Mouse (Mus musculus) midbrain, postnatal 0 days (tissue): ENCODE data around the gene Tmem95. TPM values are rescaled to one million over a fixed set of nuclear protein-coding genes. Genes with fewer than 3 reads are reported as not detected.

Experiments used
- ATAC-seq: fragments of 200-750 bp; cut with Nextera tagmentation; 2 replicates; pipeline ENCODE4 v1.8.0; 2017; ENCODE audit warnings: moderate number of reproducible peaks, mild to moderate bottlenecking, moderate TSS enrichment, moderate library complexity; ENCODE audit not compliant: low FRiP score
- DNase-seq: peaks from one replicate; pipeline ENCODE4 v3.0.0-alpha.2; 2015; ENCODE audit warnings: low spot score
- H3K27ac ChIP-seq: fragments of 300-500 bp; sonication (generic); 2 replicates; pipeline ENCODE4 v1.5.1; 2014; ENCODE audit warnings: low read depth, mild to moderate bottlenecking, low read length, mixed read lengths
- H3K27me3 ChIP-seq: fragments of 300-500 bp; sonication (generic); 2 replicates; pipeline ENCODE4 v1.6.1; 2014; ENCODE audit warnings: low read length, control low read depth, mixed read lengths; ENCODE audit not compliant: insufficient read depth
- H3K36me3 ChIP-seq: fragments of 300-500 bp; sonication (generic); 2 replicates; pipeline ENCODE4 v1.6.1; 2014; ENCODE audit warnings: low read length, control low read depth, mixed read lengths; ENCODE audit not compliant: insufficient read depth
- H3K4me1 ChIP-seq: fragments of 300-500 bp; sonication (generic); 2 replicates; pipeline ENCODE4 v1.6.1; 2014; ENCODE audit warnings: mild to moderate bottlenecking, control low read depth, antibody characterized with exemption, low read length, mixed read lengths; ENCODE audit not compliant: insufficient read depth
- H3K4me2 ChIP-seq: fragments of 300-500 bp; sonication (generic); 2 replicates; pipeline ENCODE4 v1.6.1; 2014; ENCODE audit warnings: low read depth, mild to moderate bottlenecking, low read length, mixed read lengths; ENCODE audit not compliant: poor library complexity, severe bottlenecking
- H3K4me3 ChIP-seq: fragments of 300-500 bp; sonication (generic); 2 replicates; pipeline ENCODE4 v1.5.1; 2014; ENCODE audit warnings: low read depth, mild to moderate bottlenecking, low read length, moderate library complexity
- H3K9ac ChIP-seq: fragments of 300-500 bp; sonication (generic); replicated peaks from 2 replicates; pipeline ENCODE4 v1.6.1; 2014; ENCODE audit warnings: mild to moderate bottlenecking, low read length, moderate library complexity, mixed read lengths; ENCODE audit not compliant: poor library complexity, severe bottlenecking
- H3K9me3 ChIP-seq: fragments of 300-500 bp; sonication (generic); 2 replicates; pipeline ENCODE4 v1.6.1; 2016; ENCODE audit warnings: low read length, control low read depth
- CTCF ChIP-seq: IDR thresholded peaks from 2 replicates; pipeline ENCODE4 v1.5.1; 2016; ENCODE audit warnings: antibody characterized with exemption, mild to moderate bottlenecking
- WGBS: fragments of 180-500 bp; shearing (Covaris S2); extraction: QIAGEN DNeasy Blood & Tissue Kit; methylation state at CpG from one replicate; pipeline ENCODE4 v1.1.7; 2014; 5-methylcytosine and 5-hydroxymethylcytosine counted together
- polyA plus RNA-seq: library from polyadenylated mRNA; unstranded; fragments of >200 nt; fragmentation: Nextera tagmentation; extraction: Ambion mirVana; gene quantifications from 2 replicates; pipeline ENCODE4 v1.2.1, GENCODE M21; 2015
- total RNA-seq: library from RNA; depleted of rRNA; stranded (reverse); fragments of >200 nt; gene quantifications from 2 replicates; pipeline ENCODE4 v1.2.3, GENCODE M21; 2014

The Tmem95 gene
- total and polyA plus RNA-seq, 2 experiments from 2014 or later: not detected

GRCm38 (mm10) chr11:69858113-69858998 is 19.5 kb downstream of the Tmem95 start, which contains the start of gene Tnk1:
Gene Tnk1 (minus strand): TSS chr11:69858730.
- H3K4me2 ChIP-seq: no peak within 1 kb of the TSS
- TF ChIP-seq CTCF: no peak
- no peaks in the 10 kb centered on the region for H3K36me3 ChIP-seq
- H3K9me3 ChIP-seq: no peaks in the 10 kb centered on the region
- ATAC-seq: no peak
- H3K4me1 ChIP-seq: 0 out of 2 replicates have a peak, but pooled peaks cover 4% of the 10 kb centered on the region
- no peak for DNase-seq
- H3K9ac ChIP-seq: no peak within 1 kb of the TSS
- H3K4me3 ChIP-seq: no peak within 1 kb of the TSS
- WGBS: 23% methylated on average over 30 of the region's 30 CpGs
- no peak within 1 kb of the TSS for H3K27ac ChIP-seq
- H3K27me3 ChIP-seq: peaks cover 8% of the 10 kb centered on the region

GRCm38 (mm10) chr11:69855347-69855746 is 22.5 kb downstream of the Tmem95 start:
- Histone ChIP-seq H3K27ac (no peak overlapping the region), H3K36me3 (peaks cover 15% of the 10 kb centered on the region), H3K27me3 (peaks cover 8% of the 10 kb centered on the region), H3K4me2 (no peak overlapping the region), H3K9me3 (no peaks in the 10 kb centered on the region), H3K4me1 (0 out of 2 replicates have a peak, but pooled peaks cover 4% of the 10 kb centered on the region), H3K9ac (no peak overlapping the region), H3K4me3 (no peak overlapping the region)
- no peak for DNase-seq
- 21% methylated on average over 16 of the region's 16 CpGs for WGBS
- ATAC-seq: peak; percentile 69
- TF ChIP-seq CTCF: peak; percentile 54

GRCm38 (mm10) chr11:69854680-69855079 is 23.1 kb downstream of the Tmem95 start:
- H3K36me3 ChIP-seq: peaks cover 21% of the 10 kb centered on the region
- no peak overlapping the region for H3K27ac ChIP-seq
- no peak for DNase-seq
- no peak overlapping the region for H3K9ac ChIP-seq
- peaks cover 8% of the 10 kb centered on the region for H3K27me3 ChIP-seq
- 0 out of 2 replicates have a peak, but pooled peaks cover 4% of the 10 kb centered on the region for H3K4me1 ChIP-seq
- no peak overlapping the region for H3K4me3 ChIP-seq
- no peaks in the 10 kb centered on the region for H3K9me3 ChIP-seq
- no peak for ATAC-seq
- TF ChIP-seq CTCF: no peak
- H3K4me2 ChIP-seq: no peak overlapping the region
- WGBS: 89% methylated on average over 10 of the region's 10 CpGs

GRCm38 (mm10) chr11:69853994-69854393 is 23.8 kb downstream of the Tmem95 start:
- 81% methylated on average over 7 of the region's 7 CpGs for WGBS
- no peak for TF ChIP-seq CTCF
- H3K36me3 ChIP-seq: peaks cover 24% of the 10 kb centered on the region
- no peak overlapping the region for H3K4me3 ChIP-seq
- ATAC-seq (no peak), DNase-seq (no peak)
- H3K9ac ChIP-seq: no peak overlapping the region
- H3K27me3 ChIP-seq: peaks cover 6% of the 10 kb centered on the region
- no peaks in the 10 kb centered on the region for H3K9me3 ChIP-seq
- H3K4me1 ChIP-seq: 0 out of 2 replicates have a peak, but pooled peaks cover 4% of the 10 kb centered on the region
- no peak overlapping the region for H3K4me2 ChIP-seq
- no peak overlapping the region for H3K27ac ChIP-seq

GRCm38 (mm10) chr11:69850754-69851153 is 27.1 kb downstream of the Tmem95 start:
- TF ChIP-seq CTCF: no peak
- Histone ChIP-seq H3K9ac (no peak overlapping the region), H3K4me3 (no peak overlapping the region), H3K4me1 (peaks cover 14% of the 10 kb centered on the region; the same call in 1 of the 2 replicates), H3K4me2 (no peak overlapping the region), H3K36me3 (peaks cover 34% of the 10 kb centered on the region), H3K9me3 (no peaks in the 10 kb centered on the region), H3K27ac (no peak overlapping the region), H3K27me3 (no peaks in the 10 kb centered on the region)
- no peak for ATAC-seq
- no peak for DNase-seq
- 75% methylated on average over 8 of the region's 8 CpGs for WGBS

GRCm38 (mm10) chr11:69849884-69850283 is 27.9 kb downstream of the Tmem95 start:
- Histone ChIP-seq H3K9me3 (no peaks in the 10 kb centered on the region), H3K36me3 (peaks cover 34% of the 10 kb centered on the region), H3K27ac (no peak overlapping the region), H3K4me1 (peaks cover 9% of the 10 kb centered on the region; the same call in 1 of the 2 replicates), H3K4me2 (no peak overlapping the region), H3K27me3 (no peaks in the 10 kb centered on the region), H3K9ac (no peak overlapping the region), H3K4me3 (no peak overlapping the region)
- 92% methylated on average over 15 of the region's 15 CpGs for WGBS
- TF ChIP-seq CTCF: no peak
- ATAC-seq (no peak), DNase-seq (no peak)
